Mouse (Mus musculus) kidney, postnatal 36 days (tissue): ENCODE results near the gene Vps13a.

ENCODE experiments used
- DNase-seq, 2 experiments: peaks; one replicate each; pipeline ENCODE4 v3.0.0; 2021 to 2022; ENCODE audit warnings: mixed read lengths in 2 of 2

Vps13a gene

GRCm38 (mm10) chr19:16755854-16756253 lies 24.9 kb downstream of the Vps13a start:
- DNase-seq = no peak

GRCm38 (mm10) chr19:16755226-16755625 lies 25.5 kb downstream of the Vps13a start:
- DNase-seq = peak; percentile 29 to 51

GRCm38 (mm10) chr19:16753151-16753550 lies 27.6 kb downstream of the Vps13a start:
- DNase-seq = no peak

GRCm38 (mm10) chr19:16736854-16737253 lies 43.9 kb downstream of the Vps13a start:
- no peak for DNase-seq

GRCm38 (mm10) chr19:16728729-16729128 lies 52.0 kb downstream of the Vps13a start:
- peak in 1 of 2 experiments; percentile 14 for DNase-seq

GRCm38 (mm10) chr19:16715249-16715648 lies 65.5 kb downstream of the Vps13a start:
- no peak for DNase-seq

- DNase-seq = no peak
These were observed 78.9 kb downstream of the Vps13a start for GRCm38 (mm10) chr19:16701790-16702189.

GRCm38 (mm10) chr19:16684922-16685321 lies 95.8 kb downstream of the Vps13a start:
- no peak for DNase-seq

- no peak for DNase-seq
These were observed 96.5 kb downstream of the Vps13a start for GRCm38 (mm10) chr19:16684210-16684609.

- DNase-seq = peak in 1 of 2 experiments; percentile 26
These were observed 154.9 kb downstream of the Vps13a start for GRCm38 (mm10) chr19:16625610-16626395.

- DNase-seq = no peak
These were observed 155.7 kb downstream of the Vps13a start for GRCm38 (mm10) chr19:16624994-16625393.

GRCm38 (mm10) chr19:16623154-16623553 lies 157.6 kb downstream of the Vps13a start:
- DNase-seq = no peak

GRCm38 (mm10) chr19:16607634-16608033 lies 173.1 kb downstream of the Vps13a start:
- no peak for DNase-seq

- no peak for DNase-seq
These were observed 178.7 kb downstream of the Vps13a start for GRCm38 (mm10) chr19:16602026-16602425.

- peak; percentile 67 to 81 for DNase-seq
These were observed 181.3 kb downstream of the Vps13a start for GRCm38 (mm10) chr19:16599298-16599970.

GRCm38 (mm10) chr19:16598653-16599297 lies 182.0 kb downstream of the Vps13a start:
- DNase-seq = no peak

- DNase-seq = no peak
These were observed 183.5 kb downstream of the Vps13a start for GRCm38 (mm10) chr19:16597216-16597615.

GRCm38 (mm10) chr19:16593975-16594317 lies 186.8 kb downstream of the Vps13a start:
- DNase-seq = no peak

GRCm38 (mm10) chr19:16593256-16593974 lies 187.3 kb downstream of the Vps13a start:
- DNase-seq = no peak

- DNase-seq = peak in 1 of 2 experiments; percentile 50
These were observed 195.4 kb downstream of the Vps13a start for GRCm38 (mm10) chr19:16585379-16585778.

- DNase-seq = no peak
These were observed 196.2 kb downstream of the Vps13a start for GRCm38 (mm10) chr19:16584546-16584945.

- DNase-seq = no peak
These were observed 200.2 kb downstream of the Vps13a start for GRCm38 (mm10) chr19:16580501-16580900.

GRCm38 (mm10) chr19:16579656-16580260 lies 201.0 kb downstream of the Vps13a start:
- DNase-seq = no peak
